Mouse (Mus musculus): ENCODE results near the gene Capn10. TPM values are rescaled to one million over a fixed set of nuclear protein-coding genes. Genes with fewer than 3 reads are reported as not detected.

Capn10 gene
- polyA plus RNA-seq, 1 experiment, result 42.5 TPM

DNA sequence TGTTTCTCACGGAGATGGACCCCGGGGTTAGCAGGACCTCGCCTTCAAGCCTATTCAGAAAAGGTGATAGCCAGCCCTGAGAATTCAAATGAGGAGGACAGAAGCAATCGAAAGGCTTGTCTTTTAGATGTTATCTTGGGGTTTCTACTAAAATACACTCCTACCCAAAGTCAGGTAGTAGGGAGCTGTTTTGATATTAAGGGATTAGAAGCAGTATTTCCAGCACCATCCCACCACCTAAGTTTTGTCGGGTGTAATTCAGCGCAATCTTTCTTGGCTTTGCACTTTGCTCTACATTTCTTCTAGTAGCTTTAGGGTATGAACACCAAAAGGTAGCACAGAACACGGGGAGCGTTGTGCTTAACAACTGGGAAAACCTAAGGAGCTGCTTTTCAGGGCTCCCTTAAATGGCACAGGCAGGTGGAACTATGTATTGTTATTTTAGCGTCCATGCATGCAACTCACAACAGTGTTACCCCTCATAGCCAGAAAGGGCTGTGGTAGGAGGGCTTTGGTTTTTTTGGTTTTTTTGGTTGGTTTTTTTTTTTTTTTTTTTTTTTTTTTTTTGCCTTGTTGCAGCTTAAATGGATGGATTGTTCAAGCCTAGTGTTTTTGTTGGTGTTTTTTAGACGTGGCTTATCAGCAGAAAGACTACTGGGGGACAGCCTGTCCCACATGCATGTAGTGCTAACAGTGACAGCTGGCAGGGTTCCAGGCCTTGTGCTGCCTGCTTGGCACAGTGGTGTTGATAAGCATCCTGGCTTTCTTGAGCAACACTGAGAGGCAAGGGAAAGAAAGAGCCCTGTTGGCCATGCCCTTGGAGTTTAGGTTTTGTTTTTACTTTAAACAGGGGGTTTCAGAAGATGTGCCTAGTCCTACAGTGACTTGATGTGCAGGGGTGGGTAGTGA, 1.1 kb downstream of the Capn10 start:
- H3K4me3 ChIP-seq (ENCODE audit: control insufficient read depth, insufficient read depth, low read length), result peak overlapping the region; percentile 81
- H3K36me3 ChIP-seq (ENCODE audit: control insufficient read depth, insufficient read depth, low read length), result 0 out of 2 replicates have a peak, but pooled peaks cover 7% of the 10 kb centered on the region
- no peak overlapping the region for H3K27ac ChIP-seq (ENCODE audit: control insufficient read depth, insufficient read depth, low read length)
- whole genome bisulfite sequencing, result 17% methylated on average over 10 of the region's 10 CpGs
- H3K4me1 ChIP-seq (replicated peaks; ENCODE audit: control insufficient read depth, insufficient read depth, low read length), result peaks cover 10% of the 10 kb centered on the region
- no peaks in the 10 kb centered on the region for H3K27me3 ChIP-seq (ENCODE audit: control insufficient read depth, insufficient read depth, low read length)
- DNase-seq, result no peak
- TF ChIP-seq POLR2A (IDR thresholded peaks at IDR 0.05; ENCODE audit: control insufficient read depth, extremely low read depth, insufficient read depth, low read length, poor library complexity) (no peak), CTCF (IDR thresholded peaks at IDR 0.05; ENCODE audit: borderline replicate concordance, control insufficient read depth, extremely low read depth, insufficient read depth, low read length, poor library complexity) (no peak)

DNA sequence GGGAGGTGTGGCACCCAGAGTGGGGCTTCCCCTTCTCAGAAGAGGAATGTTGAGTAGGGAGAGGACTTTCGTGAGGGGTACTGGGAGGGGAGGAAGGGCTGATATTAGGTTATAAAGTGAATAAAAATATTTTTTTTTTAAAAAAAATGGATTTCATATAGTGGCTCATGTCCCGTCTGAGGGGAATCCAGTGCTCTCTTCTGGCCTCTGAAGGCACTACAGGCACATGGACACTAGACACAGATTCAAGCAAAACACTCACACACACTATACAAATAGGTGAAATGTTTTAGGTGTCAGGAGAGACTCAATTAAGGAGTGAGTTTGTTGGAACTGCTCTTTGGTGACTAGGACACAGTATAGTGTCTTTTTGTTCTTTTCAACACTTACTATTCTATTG, 1.8 kb downstream of the Capn10 start:
- no peak for DNase-seq
- Histone ChIP-seq H3K27me3 (ENCODE audit: control insufficient read depth, insufficient read depth, low read length) (no peaks in the 10 kb centered on the region), H3K27ac (ENCODE audit: control insufficient read depth, insufficient read depth, low read length) (no peak overlapping the region), H3K4me1 (replicated peaks; ENCODE audit: control insufficient read depth, insufficient read depth, low read length) (peaks cover 10% of the 10 kb centered on the region), H3K36me3 (ENCODE audit: control insufficient read depth, insufficient read depth, low read length) (peaks cover 7% of the 10 kb centered on the region; the same call in 1 of the 2 replicates), H3K4me3 (ENCODE audit: control insufficient read depth, insufficient read depth, low read length) (no peak overlapping the region)
- no peak for TF ChIP-seq POLR2A (IDR thresholded peaks at IDR 0.05; ENCODE audit: control insufficient read depth, extremely low read depth, insufficient read depth, low read length, poor library complexity)
- no peak for TF ChIP-seq CTCF (IDR thresholded peaks at IDR 0.05; ENCODE audit: borderline replicate concordance, control insufficient read depth, extremely low read depth, insufficient read depth, low read length, poor library complexity)
- 62% methylated on average over 2 of the region's 2 CpGs for WGBS

DNA sequence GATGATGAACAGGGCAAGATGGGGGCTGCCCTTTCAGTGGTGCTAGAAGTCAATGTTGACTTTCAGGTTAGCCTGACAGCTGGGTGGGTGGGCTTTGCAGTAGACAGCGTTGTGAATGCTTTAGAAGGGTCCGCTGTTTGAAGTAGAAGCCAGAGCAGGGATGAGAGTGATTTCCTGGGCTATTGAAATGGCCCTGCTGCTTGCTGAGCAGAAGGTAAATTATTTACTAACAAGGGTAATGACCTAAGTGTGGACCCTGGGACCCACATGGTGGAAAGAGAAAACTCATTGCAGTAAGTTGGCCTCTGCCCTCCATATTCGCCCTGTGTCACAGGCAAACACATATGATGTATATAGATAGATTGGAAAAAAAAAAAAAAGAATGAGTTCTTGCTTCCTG, 2.3 kb downstream of the Capn10 start:
- Histone ChIP-seq H3K4me3 (ENCODE audit: control insufficient read depth, insufficient read depth, low read length) (no peak overlapping the region), H3K27me3 (ENCODE audit: control insufficient read depth, insufficient read depth, low read length) (no peaks in the 10 kb centered on the region), H3K27ac (ENCODE audit: control insufficient read depth, insufficient read depth, low read length) (no peak overlapping the region), H3K36me3 (ENCODE audit: control insufficient read depth, insufficient read depth, low read length) (peaks cover 7% of the 10 kb centered on the region; the same call in 1 of the 2 replicates), H3K4me1 (replicated peaks; ENCODE audit: control insufficient read depth, insufficient read depth, low read length) (peaks cover 10% of the 10 kb centered on the region)
- TF ChIP-seq POLR2A (IDR thresholded peaks at IDR 0.05; ENCODE audit: control insufficient read depth, extremely low read depth, insufficient read depth, low read length, poor library complexity) (no peak), CTCF (IDR thresholded peaks at IDR 0.05; ENCODE audit: borderline replicate concordance, control insufficient read depth, extremely low read depth, insufficient read depth, low read length, poor library complexity) (no peak)
- DNase-seq, result no peak
- WGBS, result 95% methylated on average over 3 of the region's 3 CpGs

DNA sequence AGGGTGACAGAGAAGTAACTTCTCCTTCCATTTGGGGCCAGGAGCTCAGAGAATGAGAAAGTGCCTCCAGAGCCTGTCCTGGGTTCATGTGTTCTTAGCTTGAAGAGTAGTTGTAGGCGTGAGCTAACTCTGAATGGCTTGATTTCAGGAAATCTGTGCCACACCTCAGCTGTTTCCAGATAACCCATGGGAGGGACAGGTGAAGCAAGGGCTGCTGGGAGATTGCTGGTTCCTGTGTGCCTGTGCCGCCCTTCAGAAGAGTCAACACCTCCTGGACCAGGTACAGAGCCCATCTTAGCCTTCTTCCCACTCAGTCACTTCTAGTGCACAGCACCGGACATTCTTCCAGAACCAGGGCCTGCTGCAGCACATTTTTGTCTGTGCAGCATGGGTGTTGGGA, 3.6 kb downstream of the Capn10 start:
- Histone ChIP-seq H3K27ac (ENCODE audit: control insufficient read depth, insufficient read depth, low read length) (no peak overlapping the region), H3K27me3 (ENCODE audit: control insufficient read depth, insufficient read depth, low read length) (no peaks in the 10 kb centered on the region), H3K36me3 (ENCODE audit: control insufficient read depth, insufficient read depth, low read length) (peaks cover 7% of the 10 kb centered on the region; the same call in 1 of the 2 replicates), H3K4me3 (ENCODE audit: control insufficient read depth, insufficient read depth, low read length) (no peak overlapping the region), H3K4me1 (replicated peaks; ENCODE audit: control insufficient read depth, insufficient read depth, low read length) (peaks cover 10% of the 10 kb centered on the region)
- no peak for TF ChIP-seq CTCF (IDR thresholded peaks at IDR 0.05; ENCODE audit: borderline replicate concordance, control insufficient read depth, extremely low read depth, insufficient read depth, low read length, poor library complexity)
- TF ChIP-seq POLR2A (IDR thresholded peaks at IDR 0.05; ENCODE audit: control insufficient read depth, extremely low read depth, insufficient read depth, low read length, poor library complexity), result no peak
- DNase-seq, result no peak
- WGBS, result 93% methylated on average over 3 of the region's 3 CpGs

DNA sequence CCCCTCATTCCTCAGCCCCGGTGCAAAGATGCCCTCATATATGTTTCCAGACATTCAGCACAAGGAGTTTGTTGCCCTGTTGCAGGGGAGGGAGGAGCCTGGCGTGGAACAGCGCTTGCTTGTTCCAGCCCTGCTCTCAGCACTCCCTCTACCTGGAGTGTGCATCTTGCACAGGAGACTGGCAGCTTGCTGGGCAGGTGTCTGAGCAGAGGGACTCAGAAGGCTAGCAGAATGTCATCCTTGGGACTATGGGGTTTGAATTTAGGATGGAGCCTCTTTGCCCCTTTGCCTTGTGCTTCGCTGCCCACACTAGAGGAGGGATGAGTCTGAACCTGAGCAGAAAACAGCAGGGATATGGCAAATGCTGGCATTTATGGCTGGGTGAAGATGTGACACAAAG, 5.6 kb downstream of the Capn10 start:
- no peak for TF ChIP-seq CTCF (IDR thresholded peaks at IDR 0.05; ENCODE audit: borderline replicate concordance, control insufficient read depth, extremely low read depth, insufficient read depth, low read length, poor library complexity)
- TF ChIP-seq POLR2A (IDR thresholded peaks at IDR 0.05; ENCODE audit: control insufficient read depth, extremely low read depth, insufficient read depth, low read length, poor library complexity), result no peak
- DNase-seq, result no peak
- Histone ChIP-seq H3K36me3 (ENCODE audit: control insufficient read depth, insufficient read depth, low read length) (peaks cover 7% of the 10 kb centered on the region; the same call in 1 of the 2 replicates), H3K27me3 (ENCODE audit: control insufficient read depth, insufficient read depth, low read length) (no peaks in the 10 kb centered on the region), H3K27ac (ENCODE audit: control insufficient read depth, insufficient read depth, low read length) (no peak overlapping the region), H3K4me3 (ENCODE audit: control insufficient read depth, insufficient read depth, low read length) (no peak overlapping the region), H3K4me1 (replicated peaks; ENCODE audit: control insufficient read depth, insufficient read depth, low read length) (peaks cover 4% of the 10 kb centered on the region)
- WGBS, result 95% methylated on average over 4 of the region's 4 CpGs

DNA sequence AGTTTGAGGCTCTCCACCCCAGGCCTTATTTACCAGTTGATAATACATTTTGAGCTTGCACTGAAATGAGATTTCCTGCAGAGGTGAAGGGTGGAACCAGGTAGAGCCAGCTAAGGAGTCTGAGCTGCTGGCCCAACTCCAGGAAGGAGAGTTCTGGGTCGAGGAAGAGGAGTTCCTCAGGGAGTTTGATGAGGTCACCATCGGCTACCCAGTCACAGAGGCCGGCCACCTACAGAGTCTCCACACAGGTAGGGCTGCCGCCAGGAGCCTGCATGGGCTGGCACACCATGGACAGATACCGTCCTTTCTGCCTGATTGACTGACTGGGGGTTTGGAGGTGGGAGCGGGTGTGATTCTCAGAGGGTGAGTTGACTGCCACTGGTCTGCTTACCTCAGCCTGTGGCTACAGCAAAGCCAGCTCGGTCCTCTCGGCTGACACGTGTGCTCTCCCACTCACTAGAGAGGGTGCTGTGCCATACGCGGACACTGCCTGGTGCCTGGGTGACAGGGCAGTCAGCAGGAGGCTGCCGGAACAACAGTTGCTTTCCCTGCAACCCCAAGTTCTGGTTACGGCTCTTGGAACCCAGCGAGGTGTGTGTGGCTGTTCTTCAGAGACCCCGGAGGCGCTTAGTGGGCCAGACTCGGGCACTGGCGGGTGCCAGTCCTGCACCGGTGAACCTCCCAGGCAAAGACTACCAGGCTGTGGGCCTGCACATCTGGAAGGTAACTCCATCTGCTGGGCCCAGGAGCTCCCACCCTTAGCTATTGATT, 9.2 kb downstream of the Capn10 start:
- no peak for TF ChIP-seq CTCF (IDR thresholded peaks at IDR 0.05; ENCODE audit: borderline replicate concordance, control insufficient read depth, extremely low read depth, insufficient read depth, low read length, poor library complexity)
- TF ChIP-seq POLR2A (IDR thresholded peaks at IDR 0.05; ENCODE audit: control insufficient read depth, extremely low read depth, insufficient read depth, low read length, poor library complexity), result no peak
- Histone ChIP-seq H3K4me1 (replicated peaks; ENCODE audit: control insufficient read depth, insufficient read depth, low read length) (no peaks in the 10 kb centered on the region), H3K27ac (ENCODE audit: control insufficient read depth, insufficient read depth, low read length) (no peak overlapping the region), H3K36me3 (ENCODE audit: control insufficient read depth, insufficient read depth, low read length) (peaks cover 7% of the 10 kb centered on the region; the same call in 1 of the 2 replicates), H3K4me3 (ENCODE audit: control insufficient read depth, insufficient read depth, low read length) (no peak overlapping the region), H3K27me3 (ENCODE audit: control insufficient read depth, insufficient read depth, low read length) (no peaks in the 10 kb centered on the region)
- 97% methylated on average over 19 of the region's 19 CpGs for WGBS
- DNase-seq, result no peak
